Mouse (Mus musculus) retina, postnatal 7 days (tissue): Measurements from ENCODE around the gene Arl15.
A peak's percentile ranks its signal among the peaks of the same experiment; 100 is the strongest.
"Not testable (repeated sequence)": the region's sequence is repeated elsewhere in the genome, so short reads cannot be mapped to it uniquely, and the experiment has no call there.

Source experiments
- DNase-seq: peaks from one replicate; pipeline ENCODE4 v3.0.0-alpha.2; 2012; ENCODE audit warnings: low read depth, low spot score

Gene Arl15

GRCm38 (mm10) chr13:113794039-113794704 lies at the start of gene Arl15:
Arl15 (plus strand) TSS chr13:113794505.
- peak; percentile 93 for DNase-seq

DNA sequence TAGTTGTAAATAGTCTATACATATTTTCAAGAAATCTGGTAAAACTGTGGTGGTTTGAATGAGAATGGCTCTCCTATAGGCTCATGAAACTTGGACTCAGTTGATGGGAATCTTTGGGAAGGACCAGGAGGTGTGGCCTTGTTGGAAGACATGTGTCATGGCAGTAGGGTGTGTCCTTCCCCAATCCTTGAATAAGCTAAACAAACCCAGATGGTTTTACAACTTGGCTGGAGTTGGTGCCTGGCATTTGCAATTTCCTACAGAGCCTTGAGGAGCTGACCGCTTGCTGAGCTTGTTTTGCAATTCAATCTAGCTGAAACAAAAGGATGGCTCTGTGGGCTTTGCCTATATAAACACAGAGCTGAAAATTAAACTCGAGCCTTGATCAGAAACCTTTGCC lies 49.0 kb upstream of the Arl15 start:
- DNase-seq = no peak

DNA sequence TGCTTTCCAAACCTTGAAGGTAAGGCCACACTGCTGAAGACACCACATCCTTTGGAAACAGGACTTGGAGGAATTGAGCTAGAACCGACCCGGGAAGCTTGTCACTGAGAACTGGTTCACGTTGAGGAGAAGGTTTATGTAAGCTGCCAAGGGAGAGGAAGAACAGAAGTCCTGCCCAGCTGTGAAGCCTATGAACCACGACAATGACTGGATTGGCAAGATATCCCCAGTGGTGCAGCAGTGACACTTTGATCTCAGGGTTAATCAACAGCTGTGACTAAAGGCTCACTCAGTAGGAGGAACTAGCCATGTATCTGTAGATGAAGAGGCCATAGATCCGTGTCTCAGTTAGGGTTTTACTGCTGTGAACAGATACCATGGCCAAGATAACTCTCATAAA lies 43.5 kb upstream of the Arl15 start:
- no peak for DNase-seq

DNA sequence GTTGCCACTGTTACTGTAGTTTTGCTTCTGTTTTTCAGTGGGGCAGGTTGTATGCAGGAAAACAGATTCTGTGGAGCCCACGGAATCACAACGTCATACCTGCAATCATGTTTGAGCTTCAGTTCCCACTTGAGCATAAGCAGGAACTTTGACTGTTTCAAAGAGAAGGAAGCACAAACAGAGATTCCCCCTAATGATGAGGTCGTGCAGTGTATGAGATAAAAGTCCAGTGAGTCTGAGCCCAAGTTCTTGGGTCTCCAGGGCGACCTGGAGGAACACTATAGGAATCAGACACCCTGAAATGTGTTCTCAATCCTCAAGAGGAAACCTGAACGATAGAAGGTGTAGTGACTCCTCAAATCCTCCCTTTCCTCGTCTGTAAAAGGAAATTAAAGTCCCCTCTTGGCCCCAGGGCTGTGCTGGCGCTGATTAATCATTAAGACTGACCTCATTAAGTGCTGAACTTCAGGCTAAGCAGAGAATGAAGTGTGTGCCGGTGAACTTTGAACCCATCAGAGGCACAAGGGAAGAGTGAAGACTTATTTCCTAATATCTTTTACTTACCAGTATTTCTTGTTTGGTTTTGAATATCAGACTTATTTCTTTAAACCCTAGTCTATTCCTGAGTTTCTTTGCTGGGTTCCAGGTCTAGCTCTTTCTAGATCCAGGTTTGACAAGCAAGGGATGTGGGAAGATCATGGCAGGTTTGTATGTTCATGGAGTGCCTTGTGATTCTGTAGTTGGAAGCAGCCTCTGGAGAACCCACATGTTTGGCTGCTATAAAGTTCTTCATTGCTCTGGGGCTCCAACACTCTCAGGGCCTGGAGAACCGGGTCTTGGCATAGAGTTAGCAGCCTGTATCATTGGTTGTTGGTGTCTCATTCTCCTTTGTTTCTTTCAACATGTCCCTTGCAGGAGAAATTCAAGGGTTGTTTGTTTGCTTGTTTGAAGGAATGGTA lies 39.3 kb upstream of the Arl15 start:
- no peak for DNase-seq

GRCm38 (mm10) chr13:113755779-113756178 lies 38.5 kb upstream of the Arl15 start:
- DNase-seq = no peak

DNA sequence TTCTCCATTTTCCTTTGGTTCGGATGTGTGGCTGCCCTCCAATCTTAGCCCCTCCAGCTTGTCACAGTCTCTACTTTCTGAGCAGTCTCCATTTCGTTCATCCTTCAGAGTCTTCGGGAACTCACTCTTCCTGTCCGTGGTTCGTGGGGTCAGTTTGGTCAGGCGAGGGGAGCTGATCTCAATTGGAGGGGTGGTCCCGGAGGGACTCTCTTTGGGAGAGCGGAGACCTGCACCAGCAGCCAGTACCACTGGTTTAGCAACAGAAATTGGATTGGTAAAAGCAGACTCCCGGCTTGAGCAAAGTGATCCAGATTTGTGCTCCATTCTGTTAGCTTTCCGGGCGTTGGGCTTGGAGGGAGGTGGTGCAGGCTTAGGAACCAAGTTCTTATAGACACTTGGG lies 32.6 kb upstream of the Arl15 start:
- DNase-seq = no peak

- no peak for DNase-seq
Observed at GRCm38 (mm10) chr13:113762766-113763516, 31.4 kb upstream of the Arl15 start.

GRCm38 (mm10) chr13:113765411-113765810 lies 28.9 kb upstream of the Arl15 start:
- no peak for DNase-seq

- no peak for DNase-seq
Observed at GRCm38 (mm10) chr13:113769829-113770228, 24.5 kb upstream of the Arl15 start.

GRCm38 (mm10) chr13:113770340-113770739 lies 24.0 kb upstream of the Arl15 start:
- DNase-seq = no peak

GRCm38 (mm10) chr13:113771340-113771739 lies 23.0 kb upstream of the Arl15 start:
- DNase-seq = no peak

DNA sequence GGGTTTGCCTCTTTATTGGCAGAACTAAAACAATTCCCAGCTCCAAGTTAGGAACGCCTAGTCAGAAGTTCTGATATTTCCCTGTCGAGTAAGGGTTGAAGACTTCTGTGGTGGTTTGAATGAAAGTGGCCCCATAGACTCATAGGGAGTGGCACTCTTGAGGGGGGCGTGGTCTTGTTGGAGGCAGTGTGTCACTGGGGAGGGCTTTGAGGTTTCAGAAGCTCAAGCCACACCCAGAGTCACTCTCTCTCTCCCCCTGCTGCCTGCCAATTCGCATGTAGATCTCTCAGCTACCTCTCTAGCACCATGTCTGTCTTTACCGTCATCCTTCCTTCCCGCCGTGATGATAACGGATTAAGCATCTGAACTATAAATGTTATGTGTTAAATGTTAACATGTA lies 19.5 kb upstream of the Arl15 start:
- no peak for DNase-seq

DNA sequence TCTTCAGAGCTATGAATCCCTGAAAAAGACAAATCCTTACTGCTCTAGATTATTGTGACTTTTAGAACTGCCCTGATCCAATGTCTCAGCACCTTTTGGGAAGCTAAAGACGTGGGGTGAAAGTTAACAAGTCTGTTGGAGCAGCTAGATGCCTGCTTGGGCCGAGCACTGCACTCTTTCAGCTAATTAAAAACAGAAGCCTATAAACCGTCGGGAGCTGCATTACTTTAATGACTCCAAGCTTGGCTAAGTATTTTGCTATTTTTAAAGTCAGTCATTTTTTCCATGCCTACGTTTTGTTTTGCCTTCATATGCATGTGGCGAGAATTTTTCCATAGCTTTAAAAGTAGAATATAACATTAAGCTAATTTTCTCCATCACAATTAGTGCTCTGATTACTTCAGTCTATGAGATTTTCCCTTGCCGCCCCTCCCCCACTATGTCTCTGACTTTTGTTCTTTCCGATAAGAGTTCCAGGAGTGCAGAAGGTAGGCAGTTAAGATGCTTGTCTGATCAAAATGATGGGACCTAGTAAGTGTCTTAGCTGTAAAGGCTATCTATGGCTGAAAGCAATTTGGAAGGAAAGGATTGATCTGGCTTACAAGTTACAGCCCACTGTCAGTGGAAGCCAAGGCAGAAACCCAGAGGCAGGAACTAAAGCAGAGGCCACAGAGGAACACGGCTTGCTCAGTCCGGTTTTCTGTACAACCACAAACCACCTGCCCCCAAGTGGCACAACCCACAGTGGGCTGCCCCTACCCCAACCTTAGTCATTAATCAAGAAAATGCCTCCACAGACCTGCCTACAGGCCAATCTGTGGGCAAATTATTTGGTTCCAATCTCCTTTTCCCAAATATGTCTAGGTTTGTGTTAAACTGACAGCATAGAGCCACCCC lies 18.8 kb upstream of the Arl15 start:
- no peak for DNase-seq

DNA sequence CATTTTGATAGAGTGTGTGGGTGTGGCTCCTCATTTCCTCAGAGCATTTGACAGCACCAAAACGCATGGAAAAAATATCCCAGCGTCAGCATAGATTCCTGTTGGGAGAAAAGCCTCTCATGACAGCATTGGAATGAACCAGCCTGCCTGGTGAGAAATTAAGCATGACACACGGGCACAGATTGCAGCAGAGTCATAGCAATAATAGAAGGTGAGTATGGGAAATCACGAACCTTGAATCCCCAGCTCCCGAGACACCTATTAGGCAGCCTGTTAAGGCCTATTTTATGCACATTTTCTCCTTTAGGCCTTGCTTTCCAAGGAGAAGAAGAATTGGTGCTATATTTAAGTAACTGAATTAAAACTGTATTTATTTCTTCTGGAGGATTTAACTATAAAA lies 8.5 kb upstream of the Arl15 start:
- no peak for DNase-seq

- no peak for DNase-seq
Observed at GRCm38 (mm10) chr13:113787136-113787535, 7.2 kb upstream of the Arl15 start.

GRCm38 (mm10) chr13:113790016-113790415 lies 4.3 kb upstream of the Arl15 start:
- DNase-seq = not testable (repeated sequence)

GRCm38 (mm10) chr13:113793637-113794036 lies 668 bp upstream of the Arl15 start:
- DNase-seq = no peak

DNA sequence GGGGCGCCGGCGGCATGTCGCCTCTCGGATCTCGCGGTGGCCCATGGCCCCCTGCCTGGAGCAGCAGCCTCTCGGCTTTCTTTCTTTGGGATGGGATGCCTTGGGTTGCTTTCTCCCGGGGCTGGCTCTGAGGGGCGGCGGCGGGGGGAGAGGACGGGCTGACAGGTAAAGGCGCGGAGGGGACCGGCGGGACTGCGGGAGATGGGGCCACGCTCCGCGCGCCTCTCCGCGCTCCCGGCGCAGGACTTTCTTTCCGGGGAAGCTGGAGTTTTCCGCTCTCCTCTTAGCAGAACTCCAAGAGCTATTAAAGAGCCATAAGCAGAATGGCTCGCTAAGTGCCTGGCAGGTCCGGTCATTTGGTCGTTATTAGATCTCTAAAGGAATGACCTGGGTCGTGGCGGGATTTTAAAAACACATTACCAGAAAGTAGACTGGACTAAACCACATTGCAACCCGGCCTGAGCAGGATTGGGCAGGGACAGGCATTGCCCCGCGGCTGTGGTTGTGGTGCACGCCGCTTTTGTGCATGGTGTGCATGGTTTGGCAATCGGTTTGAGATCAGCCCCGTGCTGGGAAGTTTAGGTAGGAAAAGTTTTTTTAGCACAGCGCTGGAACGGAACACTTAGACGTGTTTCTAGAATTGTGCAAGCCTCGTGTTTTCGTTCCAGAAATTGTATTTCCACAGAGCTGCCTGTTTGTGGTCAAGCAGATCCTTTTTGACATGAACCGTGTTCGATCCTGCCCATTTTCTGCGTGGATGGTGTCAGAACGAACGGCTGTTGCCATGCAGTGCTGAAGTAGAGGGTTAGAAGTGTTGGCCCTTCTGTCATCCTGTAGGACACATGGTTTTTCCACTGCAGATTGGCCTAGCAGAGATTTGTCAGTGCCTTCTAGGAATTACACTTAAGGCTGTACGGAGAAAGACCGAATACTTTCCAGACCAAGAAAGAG lies 675 bp downstream of the Arl15 start:
- peak; percentile 16 for DNase-seq

GRCm38 (mm10) chr13:113797378-113797777 lies 3.1 kb downstream of the Arl15 start:
- no peak for DNase-seq

DNA sequence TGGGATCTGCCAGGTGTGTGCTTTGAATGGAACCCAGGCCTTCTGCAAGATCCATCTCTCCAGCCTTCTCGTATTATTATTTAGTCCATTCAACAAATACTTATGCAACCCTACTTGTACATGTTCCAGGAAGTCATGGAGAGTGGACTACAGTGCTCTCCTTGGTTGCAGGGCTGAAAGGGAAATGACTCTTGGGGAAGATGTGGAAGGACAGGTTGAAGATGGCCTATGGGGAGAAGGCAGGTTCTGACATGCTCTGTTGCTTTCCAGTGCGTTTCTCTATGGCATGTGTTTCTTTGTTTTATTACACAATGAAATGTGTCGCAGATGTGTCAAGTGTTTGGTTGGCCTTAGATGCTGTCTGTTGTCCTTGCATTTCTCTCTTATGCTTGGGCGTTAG lies 5.1 kb downstream of the Arl15 start:
- DNase-seq = no peak
